Mouse (Mus musculus) mesoderm, embryonic 11.5 days (tissue): ENCODE measurements at regions not wholly inside any gene's neighbourhood (a gene's known extent, or its start where the extent isn't known, plus 50 kb on each side); places are given as distances from the start of the nearest gene placed in this dataset.

Experiments used
- DNase-seq: peaks from one replicate; pipeline ENCODE4 v3.0.0-alpha.2; 2012; ENCODE audit warnings: low read depth, low spot score

DNA sequence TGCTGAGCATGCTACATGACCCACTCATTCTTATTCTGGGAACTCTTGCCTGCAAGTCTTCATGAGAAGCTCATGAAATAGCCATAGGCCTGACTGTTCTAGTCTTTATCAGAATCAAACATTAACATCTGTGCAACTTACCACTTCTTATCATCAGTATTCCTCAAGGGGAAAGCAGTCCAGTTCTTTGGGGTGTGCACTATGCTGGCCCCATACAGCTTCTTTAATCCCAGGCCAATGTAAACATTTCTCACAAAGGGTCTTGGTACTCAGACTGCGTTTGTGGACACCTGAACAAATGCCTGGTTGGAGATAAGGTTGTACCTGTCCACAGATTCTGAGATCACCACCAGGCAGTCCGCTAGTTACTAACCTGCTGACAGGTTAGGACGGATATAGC, 51.3 kb downstream of the 3110018I06Rik start:
- no peak for DNase-seq

DNA sequence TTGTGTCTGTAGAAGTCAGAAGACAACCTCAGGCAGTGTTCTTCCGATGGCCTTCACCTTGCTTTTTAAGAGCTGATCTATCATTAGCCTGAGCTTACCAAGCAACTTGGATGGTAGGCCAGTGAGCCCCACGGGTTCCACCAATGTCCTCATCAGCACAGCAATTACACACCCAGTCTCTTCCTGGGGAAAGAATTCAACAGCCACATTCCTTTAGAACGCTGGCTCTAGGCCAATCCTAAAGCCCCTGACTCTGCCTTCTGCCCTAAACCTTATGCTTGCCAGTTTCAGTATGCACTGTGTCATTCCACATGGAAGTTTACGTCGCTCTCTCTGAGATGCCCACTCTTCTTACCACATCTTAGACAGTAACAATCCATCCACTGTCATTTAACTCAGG, 52.8 kb downstream of the 3110018I06Rik start:
- DNase-seq: no peak

DNA sequence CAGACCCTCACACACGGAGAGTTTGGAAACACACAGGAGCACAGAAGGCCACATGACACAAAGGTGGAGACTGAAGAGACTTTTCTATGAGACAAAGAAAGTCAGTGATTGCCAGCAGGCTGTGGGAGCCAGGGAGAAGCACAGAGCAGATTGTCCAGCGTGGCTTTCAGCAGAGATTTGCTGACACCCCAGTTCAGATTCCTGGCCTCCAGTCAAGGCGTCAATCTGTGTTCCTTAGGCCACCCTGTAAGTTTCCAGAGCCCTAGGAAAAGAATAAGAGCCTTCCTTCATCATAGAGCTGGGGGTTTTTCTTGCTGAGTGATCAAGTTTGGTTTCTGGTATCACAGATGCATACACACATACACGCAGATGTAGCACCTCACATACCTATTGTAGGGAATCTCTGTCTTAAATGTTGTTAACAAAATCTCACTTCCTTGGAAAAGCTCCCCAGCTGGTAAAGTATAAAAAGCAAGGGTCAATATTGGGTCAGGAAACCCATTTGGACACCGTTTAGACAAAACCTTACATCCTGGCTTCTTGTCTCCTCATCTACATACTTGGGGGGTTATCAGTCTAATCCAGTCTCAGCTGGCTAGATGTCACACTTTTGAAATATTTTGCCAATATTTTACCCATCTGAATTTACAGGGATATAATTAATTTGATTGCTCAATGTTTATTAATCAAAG, 58.9 kb downstream of the 3110018I06Rik start:
- no peak for DNase-seq

DNA sequence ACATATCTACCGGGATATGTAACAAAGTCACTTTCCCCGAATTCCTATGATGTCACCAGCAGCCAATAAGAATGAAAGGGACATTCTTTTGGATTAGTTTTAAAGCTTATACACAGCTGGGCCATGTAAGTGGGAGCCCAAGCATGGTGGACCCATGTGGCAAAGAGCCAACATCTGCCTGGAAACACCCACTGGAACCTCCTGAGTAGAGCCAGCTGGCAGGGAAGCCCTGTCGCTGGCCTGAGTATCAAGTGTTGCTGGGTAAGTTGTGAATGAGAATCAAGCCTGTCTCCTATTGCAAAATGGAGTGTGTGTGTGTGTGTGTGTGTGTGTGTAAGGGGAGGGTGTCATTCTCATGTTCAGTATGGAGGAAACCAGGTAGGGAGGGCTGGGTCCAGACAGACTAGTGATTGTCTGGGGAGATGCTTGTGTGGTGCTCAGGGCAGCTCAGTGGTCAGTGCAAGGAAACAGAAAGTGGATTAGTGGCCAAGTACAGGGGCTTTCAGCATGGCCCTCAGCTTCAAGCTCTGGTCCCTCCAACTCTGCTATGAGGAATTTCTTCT, 59.5 kb downstream of the 3110018I06Rik start:
- peak; percentile 37 for DNase-seq

DNA sequence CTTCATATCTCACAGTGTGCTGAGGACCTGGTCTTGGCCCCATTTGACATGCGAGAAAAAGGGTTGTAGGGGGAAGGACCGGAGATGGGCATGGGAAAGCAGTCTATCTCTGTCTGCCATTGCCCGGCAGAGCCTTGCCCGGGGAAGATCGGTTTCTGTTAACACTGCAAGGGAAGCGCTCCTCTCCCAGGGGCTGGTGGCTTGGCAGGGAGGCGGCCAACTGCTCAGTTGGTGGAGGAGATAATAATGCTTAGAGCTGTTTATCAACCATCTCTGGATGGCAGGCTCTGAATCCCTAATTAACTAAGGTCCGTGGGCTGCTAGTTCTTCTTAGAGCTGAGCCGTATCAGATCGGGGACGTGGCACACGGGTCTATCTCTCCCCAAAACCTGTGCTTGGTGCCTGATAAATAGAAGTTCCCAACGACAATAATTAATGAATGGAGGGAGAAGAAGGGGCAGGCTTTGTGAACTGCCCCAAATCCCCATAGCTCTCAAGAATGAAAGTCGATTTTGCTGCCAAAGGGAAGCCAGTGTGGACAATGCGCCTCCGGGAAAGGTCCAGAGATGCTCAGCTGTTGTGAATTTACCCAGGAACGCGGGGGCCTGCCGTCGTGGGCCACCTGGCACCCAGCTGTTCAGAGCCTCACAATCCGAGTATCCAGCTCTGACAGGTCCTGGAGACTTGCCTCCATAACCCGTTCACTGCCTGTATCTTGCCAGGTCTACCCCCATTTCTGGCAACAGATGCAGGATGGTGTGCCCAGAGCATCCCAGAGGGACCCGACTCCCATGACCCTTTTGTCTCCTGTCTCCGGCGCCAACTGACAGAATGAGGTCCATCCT, 61.2 kb downstream of the 3110018I06Rik start:
- DNase-seq: peak; percentile 26

DNA sequence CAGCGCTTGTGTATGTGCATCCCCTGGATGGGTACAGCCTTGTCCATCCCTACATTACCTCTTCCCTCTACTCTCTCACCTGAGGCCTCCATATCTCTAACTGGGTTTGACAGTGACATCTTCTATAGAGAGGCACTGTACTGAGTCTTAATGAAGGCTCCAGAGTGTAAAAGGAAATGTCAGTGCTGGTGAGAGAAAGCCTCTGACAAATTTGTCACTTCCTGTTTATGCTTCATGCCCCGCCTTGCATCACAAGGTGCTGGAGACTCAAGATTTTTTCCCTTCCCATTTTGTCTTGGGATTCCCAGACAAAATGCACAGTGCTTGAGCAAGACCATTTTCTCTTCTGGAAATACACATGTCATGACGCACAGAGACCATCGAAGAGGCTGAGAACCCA, 70.8 kb downstream of the 3110018I06Rik start:
- DNase-seq: no peak

DNA sequence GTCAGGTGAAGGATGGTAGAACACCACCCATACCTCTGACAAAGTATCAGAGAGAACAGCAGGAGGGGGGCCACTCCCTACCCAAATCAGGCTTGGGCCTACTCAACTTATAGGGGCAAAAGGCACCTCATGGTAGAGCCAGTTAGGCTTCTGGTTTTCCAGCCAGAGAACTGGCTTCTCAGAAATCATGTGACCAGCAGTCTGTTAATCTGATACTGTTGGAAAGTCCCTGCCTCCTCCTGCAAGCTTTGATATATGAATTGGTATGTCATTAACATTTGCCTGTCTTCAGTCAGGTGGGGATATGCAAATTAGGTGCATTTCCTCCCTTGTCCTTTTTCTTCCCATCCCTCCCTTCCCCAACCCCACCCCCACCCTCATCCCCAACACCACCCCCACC, 71.7 kb downstream of the 3110018I06Rik start:
- DNase-seq: no peak

DNA sequence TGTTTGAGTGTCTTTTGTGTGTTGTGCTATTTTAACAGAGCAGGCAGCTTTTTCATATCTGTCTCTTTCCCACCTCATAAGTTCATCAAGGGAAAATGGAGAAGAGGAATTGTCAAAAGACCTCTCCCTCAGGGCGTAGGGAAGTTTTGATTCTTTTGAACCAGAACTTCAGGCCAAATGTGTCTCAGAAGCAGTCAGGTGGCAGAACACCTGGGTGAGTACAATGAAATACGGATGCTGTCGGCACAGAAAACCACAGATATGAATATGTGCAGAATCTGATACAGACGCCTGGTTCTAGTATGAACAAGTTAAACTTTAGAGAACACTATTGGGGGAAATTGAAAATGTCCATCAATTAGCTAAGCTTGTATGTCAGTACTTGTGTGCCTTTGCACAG, 84.2 kb downstream of the 3110018I06Rik start:
- no peak for DNase-seq

DNA sequence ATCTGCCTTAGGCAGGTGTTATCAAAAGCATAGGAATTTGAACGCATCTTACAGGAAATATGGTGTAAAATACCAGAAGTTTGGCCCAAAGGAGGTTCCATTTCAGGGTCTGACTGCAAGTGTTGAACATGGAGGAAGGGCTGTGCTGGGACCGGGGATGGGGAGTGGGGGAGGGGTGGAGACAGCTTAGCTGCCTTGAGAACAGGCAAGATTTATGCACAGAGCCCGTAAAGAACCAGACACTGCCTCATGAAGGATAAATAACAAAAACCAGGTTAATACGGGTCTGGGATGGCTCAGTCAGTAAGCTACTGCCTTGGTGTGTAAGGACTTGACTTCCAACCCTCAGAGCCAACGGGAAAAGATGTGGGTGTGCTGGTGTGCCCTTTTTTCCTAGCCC, 91.1 kb downstream of the 3110018I06Rik start:
- peak; percentile 55 for DNase-seq

DNA sequence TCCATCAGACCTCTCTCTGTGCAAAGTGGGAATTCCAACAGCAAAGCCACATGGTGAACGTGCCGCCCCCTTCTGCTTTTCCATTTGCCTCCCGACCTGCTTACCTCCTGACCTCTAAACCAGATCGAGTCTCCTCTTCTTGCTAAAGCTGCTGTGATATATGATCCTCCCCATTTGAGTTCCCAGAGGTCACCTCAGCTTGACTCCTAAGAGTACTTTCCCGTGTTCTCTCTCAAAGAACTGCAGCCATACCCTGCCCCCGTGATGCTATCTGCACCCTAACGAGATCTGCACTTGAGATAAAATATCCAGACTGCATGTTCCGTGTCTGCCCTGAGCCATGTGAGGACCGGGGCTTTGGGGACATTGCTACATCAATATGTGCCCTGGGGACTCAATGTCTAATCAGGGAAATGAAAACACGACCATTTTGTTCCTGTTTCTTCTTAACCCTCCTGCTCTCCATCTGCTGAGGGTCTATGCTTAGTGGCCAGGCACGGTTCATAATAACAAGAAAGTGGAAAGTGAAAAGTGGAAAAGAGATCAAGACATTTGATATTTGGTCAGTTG, 94.8 kb downstream of the 3110018I06Rik start:
- peak; percentile 19 for DNase-seq

DNA sequence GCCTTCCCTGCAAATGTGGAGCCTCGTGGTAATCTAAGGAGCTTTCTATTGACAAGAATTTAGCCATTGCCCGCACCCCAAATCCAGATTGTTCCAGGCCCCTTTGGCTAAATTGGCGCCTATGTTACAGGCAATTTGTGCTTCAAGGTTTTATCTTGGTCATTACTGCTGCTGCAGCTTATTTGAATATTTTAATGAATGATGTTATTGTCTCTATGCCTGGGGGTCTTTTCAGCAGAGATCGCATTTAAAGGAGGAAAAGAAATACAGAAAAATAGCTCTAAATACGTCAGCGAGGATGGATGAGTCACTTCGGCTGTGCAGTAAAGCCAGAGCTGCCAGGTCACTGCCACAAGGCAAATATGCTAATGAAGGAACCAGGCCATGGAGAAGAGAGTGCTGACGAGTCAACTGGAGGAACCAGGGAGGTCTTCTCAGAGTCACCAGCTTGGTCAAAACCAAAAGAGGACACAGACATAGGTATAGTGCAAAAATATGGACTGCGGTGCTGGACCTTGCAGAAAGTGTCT, 97.3 kb downstream of the 3110018I06Rik start:
- DNase-seq: no peak

DNA sequence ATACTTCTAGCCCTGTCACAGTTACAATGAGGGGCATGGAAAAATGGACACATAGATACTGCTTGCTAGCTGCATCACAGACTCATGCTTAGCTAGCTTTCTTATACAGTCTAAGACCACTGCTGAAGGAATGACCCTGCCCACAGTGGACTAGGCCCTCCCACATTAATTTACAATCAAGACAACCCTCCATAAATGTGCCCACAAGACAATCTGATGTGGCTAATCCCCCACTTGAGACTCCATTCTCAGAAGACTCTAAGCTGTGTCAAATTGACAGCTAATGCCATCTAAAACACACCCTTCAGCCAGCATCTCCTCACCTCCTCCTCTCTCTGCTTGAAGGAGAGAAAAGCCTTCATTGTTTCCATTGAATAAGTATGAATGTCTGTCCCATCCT, 107.8 kb downstream of the 3110018I06Rik start:
- no peak for DNase-seq

DNA sequence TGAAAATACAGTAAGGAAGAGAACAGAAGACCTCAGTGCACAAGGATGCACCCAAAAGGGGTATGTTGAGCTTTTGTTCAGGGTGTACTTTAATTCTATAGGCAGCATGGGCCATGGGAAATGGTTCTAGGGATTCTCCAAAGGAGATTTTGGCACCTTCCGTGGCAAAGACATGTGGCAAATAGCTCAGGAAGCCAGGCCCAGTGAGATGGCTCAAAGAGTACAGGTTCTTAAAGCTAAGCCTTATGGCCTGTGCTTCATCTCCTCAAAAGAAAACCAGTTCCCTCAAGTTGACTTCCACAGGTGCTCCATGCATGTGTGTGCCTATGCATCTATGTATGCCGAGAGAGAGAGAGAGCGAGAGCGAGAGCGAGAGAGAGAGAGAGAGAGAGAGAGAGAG, 112.1 kb downstream of the 3110018I06Rik start:
- no peak for DNase-seq

DNA sequence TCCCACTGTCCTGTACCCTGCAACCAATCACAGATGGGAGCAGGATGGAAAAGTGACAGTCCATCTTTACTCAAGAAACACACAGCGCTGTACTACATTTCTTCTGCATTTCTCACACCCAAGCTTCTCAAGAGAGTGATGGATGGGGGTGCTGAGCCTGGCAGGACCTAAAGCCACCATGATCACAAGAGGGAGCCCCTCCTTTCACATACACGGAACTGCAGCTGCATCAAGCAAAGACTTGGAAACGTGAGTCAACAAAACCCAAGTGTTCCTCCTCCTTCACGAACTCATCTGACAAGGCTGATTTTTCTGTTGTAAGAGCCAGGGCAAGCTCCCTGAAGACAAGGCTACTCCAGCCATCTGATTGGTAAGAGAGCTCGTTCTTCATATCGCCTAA, 120.5 kb downstream of the 3110018I06Rik start:
- DNase-seq: no peak

DNA sequence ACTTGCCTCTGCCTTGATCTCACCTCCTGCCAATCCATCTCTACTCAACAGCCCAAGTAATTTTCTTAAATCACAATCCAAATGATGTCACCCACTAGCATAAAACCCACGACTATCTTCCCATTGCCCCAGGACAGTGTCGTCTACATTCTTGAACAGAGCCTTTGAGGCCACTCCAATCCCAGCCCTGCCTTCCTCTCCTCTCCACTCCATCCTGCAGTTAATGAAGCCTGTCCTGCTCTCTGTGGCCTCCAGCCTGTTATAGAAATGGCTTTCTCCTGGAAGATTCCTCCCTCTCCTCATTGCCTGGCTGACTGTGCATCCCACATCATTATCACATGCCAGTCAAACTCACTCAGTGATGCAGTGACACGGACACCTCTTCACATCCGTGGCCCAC, 121.6 kb downstream of the 3110018I06Rik start:
- no peak for DNase-seq

DNA sequence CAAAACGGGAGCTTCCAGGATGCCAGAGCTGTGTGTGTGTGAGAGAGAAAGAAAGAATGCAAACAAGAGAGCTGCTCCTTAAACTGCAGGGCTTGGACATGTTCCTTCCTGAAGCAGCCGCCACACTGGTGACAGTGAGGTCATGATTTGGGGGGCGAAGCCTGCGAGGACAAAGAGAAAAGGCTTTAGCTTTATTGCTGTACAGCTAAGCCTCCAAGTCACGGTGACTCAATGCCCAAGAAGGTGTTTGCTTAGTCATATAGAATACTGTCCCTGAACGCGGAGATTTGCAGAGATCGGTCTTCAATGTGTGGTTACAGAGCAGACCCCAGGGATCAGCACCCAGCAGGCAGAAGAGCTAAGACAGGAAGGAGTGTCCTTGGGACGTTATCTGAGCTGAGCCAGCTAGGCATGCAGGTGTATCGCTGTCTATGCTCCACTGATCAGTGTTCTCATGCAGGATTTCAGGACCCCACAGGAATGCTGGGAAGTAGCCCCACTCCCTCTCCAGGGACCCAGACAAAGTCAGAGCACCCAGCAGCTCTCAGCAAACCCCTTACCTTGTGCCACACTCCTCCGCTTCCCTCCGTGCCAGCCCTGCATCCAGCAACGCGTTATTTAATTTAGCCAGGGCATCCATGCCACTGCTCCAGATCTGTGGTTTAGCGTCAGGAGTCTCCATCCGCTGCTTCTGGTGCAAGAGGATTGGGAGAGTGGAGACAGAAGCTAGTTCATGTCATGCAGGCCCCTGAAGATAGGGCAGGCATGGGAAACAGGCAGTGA, 129.0 kb downstream of the 3110018I06Rik start:
- no peak for DNase-seq

DNA sequence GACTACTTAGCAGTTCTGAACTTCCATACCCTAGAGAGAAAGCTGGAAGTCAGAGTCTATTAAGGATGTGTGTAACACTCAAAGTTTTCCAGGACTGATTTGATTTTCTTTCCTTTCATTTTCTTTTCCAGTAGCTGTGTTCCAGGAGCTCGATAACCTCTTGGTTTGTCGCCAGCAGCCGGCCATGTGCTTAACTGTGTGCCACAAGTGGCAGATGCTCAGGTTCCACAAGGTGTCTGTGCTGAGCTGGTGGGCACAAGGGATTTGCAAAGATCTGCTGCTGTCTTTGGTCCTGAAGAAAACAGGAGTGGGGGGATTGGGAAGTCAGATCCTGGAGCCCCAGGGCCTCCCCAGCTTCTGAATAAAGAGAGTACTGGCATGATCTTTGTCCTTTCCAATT, 136.0 kb downstream of the 3110018I06Rik start:
- no peak for DNase-seq

DNA sequence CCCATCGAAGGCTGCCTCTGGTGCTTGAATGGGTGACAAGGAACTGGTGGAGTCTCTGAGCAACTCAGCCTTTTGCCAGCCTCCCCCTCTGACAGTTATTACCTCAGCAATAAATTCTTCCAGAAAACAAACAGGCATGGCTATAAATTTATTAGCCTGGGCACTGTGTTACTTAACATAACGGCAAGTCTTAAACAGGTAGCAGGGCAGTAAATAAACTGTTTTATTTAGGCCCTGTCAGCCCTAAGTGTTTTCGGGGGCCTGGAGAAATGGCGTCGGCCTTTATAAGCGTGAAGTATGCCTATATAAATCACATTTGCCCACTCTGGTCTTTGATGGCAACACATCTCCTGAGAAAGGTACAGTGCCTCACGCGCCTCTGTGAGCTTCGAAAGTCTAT, 159.6 kb downstream of the 3110018I06Rik start:
- peak; percentile 16 for DNase-seq

DNA sequence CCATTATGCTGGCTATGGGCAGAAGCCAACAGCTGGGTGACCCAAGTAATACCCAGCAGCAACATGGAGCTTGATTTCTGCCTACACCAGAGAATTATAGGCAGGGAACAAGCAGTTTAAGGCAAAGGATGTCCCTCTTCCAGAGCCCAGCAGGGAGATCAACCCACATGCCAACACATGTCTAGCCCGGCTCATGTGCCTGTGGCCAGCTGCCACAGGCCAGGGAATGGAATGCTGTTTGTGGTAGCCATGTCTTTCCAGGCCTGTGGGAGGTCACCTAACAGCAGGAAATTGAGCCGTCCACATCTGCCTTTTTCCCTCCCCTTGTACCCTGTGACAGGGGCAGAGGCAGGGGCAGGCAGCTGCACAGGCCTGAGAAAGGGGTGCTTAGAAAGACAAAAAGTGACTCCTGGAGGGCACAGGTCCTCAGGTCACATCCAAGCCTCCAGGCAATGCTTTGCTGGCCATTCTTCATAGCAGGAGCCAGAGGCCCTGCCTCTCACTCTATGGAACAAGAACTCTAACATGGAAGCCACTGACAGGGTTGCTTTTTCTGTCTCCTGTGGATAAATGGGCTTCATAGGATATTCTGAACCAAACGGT, 163.8 kb downstream of the 3110018I06Rik start:
- DNase-seq: peak; percentile 55

DNA sequence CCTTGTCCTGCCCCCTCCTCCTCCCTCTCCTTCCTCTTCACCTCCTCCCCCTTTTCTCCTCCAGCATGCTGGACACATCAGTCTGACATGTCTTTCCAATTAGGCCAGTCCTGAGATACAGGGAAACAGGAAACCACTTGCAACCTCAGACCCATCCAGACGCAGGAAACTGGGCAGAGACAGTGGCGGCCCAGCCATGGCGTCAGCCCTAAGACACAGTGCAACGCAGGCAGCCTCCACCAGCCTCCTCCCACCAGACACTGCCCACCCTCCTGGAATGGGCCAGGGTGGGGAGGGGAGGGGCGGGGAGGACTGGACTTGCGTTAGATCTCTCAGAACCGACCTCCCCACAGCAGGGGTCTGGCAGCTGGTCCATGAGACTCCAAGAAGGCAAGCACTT, 164.7 kb downstream of the 3110018I06Rik start:
- peak; percentile 62 for DNase-seq

DNA sequence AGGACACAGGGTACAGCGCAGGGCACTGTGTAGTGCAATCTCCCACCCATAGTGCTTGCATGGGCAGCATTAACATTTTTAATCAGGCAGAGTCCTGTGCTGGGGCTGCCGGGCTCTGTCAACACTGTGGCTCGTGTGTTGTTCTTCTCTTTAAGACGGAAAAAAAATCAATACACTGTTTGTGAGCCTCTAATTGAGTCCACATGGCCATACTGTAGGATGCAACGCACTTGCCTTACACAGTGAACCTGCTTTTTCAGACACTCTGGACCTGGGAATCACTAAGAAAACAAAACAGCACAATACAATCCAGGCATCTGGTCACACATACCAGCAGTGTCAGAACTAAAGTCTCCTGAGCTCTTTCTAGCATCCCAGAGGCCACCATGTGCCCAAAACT, 168.4 kb downstream of the 3110018I06Rik start:
- DNase-seq: no peak
